Mouse (Mus musculus) left cerebral cortex, adult 18-20 months (tissue): Measurements from ENCODE around the gene Cdc14b. TPM values are rescaled to one million over a fixed set of nuclear protein-coding genes. Genes with fewer than 3 reads are reported as not detected.
"Not testable (repeated sequence)": the region's sequence is repeated elsewhere in the genome, so short reads cannot be mapped to it uniquely, and the experiment has no call there.

Experiments
- DNase-seq, 2 experiments: peaks; one replicate each; pipeline ENCODE4 v3.0.0; 2021 to 2022; ENCODE audit warnings: low spot score in 2 of 2, mixed read lengths in 1 of 2
- total RNA-seq, 2 experiments: library from RNA; stranded (reverse); gene quantifications; 2 replicates each; pipeline ENCODE4 v1.2.3; 2021

The Cdc14b gene
- total RNA-seq, 2 experiments from 2014 or later: 14.3 to 15.3 TPM

DNA sequence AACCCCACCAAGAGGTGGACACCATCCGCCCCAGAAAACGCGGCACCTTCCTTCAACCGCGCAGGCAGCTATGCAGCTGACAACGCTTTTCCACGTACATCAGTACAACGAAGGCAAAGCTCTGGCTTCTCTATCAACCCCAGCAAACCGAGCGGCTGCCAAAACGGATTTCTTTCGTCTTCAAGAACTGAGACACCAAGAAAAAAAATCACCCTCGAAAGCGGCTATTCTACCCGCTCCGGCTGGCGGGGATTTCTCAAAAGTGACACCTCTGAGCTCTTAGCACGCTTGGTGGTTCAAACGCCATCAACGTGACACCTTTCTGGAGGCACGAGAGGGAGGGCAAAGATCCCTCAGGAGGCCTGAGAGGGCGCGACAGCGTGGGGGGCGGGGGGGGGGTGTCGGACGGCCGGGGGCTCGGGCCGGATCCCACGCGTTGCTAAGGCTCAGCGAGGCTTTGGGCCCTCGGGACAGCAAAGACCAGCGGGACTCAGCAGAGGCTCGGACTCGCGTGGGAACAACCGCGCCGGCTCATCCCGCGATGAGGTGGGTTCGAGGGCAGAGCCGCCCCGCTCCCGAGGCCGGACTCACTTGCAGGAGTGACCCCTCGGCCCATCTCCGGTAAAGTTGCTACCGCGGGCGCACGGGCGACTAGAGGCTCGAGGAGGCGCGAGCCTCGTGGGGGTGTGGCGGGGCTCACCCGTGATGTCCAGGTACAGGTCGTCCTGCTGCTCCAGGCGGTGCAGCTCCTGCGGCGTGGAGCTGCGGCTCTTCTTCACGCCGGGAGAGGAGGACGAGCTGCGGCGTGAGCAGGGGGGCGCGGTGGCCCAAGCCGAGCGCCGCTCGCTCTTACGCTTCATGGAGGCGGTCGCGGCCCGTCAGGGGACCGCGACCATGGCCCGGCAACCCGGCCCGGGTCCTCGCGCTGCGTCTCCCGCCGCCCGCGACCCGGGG, 922 bp downstream of the Cdc14b start:
- peak; percentile 26 to 35 for DNase-seq

DNA sequence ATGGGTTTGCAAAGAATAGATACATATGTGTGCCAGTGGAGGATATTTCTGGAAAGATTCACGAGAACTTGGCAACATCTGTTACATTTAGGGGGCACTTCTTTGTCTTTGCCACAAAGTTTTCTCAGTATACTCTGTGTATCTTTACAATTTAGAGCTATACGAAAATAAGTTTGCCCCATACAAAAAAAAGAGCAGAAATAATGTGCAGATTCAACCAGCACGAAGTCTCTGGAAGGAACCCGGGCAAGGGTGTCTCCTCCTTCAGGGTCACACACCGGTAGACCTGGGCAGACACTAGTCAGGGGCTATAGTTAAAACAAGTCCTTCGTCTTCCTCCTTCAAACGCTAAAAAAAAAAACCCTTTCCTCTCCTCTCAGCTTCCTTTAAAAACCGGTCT, 1.7 kb downstream of the Cdc14b start:
- no peak for DNase-seq

DNA sequence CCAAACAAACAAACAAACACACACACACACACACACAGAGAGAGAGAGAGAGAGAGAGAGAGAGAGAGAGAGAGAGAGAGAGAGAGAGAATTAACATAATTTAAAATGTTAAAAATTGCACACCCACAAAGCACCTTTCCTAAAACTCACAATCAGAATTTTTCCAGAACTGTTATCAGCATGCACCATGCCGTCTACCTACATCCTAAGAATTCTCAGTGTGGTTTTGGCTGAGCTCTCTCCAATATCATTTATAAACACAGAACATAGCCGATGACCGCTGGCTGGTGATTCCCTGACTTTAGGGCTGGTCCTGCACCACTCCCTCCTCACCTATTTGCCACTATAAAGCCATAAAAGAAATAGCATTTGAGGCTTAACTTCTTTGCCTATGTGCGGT, 6.7 kb downstream of the Cdc14b start:
- no peak for DNase-seq

DNA sequence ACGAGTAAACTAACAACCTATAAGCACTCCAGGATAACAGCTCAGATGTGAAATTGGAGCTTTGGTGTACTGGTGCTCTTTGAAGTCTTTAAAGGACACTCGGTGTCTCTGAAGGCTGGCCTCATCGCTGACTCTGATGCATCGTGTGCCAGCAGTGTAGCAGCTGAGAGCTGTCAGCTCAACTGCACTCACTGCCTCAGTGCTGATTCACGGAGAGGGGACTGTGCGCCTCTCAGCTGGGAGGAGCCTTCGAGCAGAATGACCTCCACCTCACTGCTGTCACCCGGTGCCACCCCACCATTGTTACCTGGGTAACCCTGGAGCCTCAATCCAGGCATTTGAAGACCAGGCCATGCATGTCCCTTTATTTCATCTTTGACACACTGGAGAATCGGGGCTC, 7.9 kb downstream of the Cdc14b start:
- DNase-seq: no peak

DNA sequence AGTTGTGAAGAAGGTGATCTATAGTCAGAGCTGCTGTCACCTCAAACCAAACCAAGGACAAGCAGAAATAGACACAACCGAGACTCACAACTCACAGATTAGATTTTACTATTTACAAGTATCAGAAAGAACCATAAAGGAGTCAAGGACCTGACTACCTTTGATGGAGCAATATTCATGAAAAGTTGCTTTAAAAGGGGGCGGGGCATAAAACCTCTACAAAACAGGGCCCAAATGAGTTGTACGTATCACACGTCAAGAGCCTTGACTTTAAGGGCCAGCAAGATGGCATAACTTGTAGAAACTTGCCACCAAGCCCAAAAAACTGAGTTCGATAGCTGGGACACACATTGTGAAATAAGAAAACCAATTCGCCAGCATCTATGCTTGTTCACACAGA, 10.5 kb downstream of the Cdc14b start:
- DNase-seq: no peak

DNA sequence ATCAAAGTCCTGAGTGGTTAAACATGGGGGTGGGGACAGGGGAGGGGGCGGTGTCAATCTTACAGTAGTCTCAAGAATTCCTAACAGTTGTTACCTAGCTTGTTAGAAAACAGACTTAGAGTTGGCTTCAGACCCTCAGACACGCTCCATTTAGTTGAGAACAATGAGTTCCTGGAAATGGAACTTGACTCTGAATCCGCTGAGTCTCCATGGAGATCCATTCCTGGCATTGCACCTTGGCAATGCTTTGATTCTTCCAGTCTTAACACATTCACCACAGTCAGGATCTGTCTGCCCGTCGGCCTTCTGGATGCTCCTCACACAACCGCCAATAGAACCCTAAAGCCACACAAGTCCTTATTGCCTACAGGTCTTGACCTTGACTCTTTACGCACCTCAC, 15.2 kb downstream of the Cdc14b start:
- DNase-seq: peak in 1 of 2 experiments; percentile 13

DNA sequence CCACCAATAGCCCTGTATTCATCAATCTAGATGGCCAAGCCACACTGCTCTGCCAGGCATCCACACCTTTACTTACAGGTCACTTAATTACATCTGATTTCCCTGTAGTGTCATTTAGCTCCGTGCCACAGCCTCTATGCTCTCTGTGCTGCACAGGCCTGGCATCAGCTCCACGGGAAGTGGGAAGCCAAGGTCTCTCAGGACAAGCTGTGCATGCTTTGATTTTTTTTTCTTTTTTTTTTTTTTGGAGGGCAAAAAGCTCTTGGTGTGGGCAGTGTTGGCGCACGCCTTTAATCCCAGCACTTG, 16.6 kb downstream of the Cdc14b start:
- no peak for DNase-seq

DNA sequence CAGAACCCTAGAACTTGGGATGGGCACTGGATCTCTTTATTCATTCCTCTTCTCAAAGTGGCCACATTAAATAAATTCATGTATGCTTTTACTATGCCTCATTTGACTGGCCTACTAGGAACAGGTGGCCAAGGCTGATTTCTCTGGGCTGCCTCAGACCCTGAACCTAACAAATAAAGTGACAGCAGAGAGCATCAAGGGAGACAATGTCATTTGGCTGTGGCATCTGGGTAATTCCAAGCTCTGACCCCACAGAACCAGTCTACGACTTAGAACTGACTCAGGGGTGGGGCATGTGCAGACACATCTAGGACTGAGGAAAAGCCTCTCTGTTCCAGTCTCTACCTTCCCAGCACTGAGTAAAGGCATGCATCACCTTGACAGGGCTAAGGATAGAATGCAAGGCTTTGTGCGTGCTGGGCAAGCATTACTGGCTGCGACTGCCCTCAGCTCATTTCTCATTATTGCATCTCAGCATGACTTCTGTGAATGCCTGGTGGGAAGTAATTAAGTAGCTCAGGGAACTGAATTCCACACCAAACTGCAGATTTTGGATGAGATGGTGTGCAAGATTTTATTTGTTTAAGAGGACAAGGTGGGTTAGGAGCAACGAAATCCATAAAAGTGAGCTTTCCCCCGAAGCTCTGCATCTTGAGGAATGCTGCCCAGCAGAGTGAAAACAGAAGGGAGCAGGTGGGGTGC, 17.1 kb downstream of the Cdc14b start:
- no peak for DNase-seq

DNA sequence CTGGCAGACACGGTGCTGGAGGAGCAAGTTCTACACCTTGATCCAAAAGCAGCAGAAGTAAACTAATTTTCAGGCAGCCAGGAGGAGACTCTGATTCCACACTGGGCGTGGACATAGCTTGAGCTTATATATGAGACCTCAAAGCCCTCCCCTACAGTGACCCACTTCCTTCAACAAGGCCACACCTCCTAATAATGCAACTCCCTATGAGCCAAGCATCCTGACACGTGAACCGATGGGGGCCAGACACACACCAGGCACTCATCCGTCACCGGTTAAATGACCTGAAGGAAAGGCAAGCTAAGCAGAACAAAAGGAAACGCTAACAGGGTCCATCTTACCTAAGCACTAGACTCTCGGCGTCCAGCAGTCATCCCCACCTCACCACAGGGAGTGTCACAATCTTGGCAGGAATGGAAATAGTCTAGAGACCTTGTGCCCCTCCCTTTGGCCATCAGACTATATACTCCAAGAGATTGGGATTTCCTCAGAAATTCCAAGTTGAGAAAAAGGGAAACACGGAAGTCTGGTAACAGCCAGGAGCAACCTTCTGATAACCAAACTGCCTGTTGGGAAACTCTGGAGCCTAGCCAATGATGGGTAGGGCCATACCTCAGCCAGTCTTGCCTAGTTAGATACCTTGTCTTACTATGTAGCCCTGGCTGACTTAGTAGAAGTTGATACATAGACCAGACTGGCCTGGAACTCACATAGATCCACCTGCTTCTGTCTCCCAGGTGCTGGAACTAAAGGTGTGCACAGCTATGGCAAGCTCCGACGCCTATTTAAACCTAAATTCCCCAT, 17.9 kb downstream of the Cdc14b start:
- no peak for DNase-seq

DNA sequence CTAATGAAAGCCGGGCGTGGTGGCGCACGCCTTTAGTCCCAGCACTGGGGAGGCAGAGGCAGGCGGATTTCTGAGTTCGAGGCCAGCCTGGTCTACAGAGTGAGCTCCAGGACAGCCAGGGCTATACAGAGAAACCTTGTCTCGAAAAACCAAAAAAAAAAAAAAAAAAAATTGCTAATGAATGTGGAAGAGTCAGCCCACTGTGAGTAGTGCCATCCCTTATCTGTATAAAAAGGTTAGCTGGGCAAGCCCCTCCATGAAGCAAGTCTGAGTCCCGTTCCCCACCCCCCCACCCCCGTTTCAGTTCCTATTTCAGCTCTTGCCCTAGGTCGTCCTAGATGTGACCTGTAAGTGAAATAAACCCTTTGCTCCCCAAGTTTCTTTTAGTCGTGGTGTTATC, 20.9 kb downstream of the Cdc14b start:
- DNase-seq: not testable (repeated sequence)

DNA sequence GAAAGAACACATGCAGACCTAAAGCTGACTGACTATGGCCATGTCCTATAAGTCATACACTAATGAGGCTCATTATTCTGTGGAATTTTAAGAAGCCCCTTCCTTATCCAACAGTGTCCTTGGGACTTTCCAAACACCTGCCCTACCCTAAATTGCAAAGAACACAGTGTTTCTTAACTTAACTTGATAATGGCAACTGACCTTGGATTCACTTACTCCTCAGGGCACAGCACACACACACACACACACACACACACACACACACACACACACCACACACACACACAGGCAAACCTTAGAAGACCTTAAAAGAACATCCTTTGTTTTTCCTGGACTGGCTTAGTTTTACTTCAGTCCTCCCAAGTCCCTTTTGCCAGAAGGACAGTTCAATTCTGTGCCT, 21.4 kb downstream of the Cdc14b start:
- DNase-seq: no peak

DNA sequence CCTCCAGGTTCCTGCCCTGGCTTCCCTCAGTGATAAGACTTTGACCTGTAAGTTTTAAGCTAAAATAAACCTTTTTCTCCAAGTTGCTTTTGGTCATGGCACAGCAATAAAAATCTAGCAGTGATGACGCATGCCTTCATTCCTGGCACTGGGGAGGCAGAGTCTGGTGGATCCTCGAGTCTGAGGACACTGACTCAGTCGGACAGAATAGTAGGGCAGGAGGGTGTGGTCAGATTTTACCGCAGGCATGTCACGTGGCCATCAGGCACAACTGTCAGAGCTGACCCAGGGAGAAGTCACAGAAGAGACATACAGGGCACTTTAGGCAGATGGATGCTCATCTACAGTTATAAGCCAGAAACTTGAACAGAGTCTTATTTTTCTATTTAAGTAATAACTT, 22.9 kb downstream of the Cdc14b start:
- no peak for DNase-seq

DNA sequence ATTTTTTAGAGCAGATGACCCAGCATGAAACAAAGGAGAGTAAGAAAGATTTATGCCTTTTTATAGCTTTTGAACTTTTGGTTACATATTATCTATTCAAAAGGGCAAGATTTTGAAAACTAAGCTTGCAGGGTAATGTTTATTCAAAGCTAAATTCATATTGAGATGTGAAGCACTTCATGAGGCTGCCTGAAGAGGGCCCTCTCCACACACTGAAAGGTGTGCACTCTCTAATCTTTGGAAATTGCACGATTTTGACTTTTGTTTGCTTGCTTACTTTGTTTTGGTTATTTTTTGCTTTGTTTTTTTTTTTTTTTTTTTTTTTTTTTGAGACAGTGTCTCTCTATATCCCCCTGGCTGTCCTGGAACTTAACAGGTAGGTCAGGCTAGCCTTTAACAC, 24.7 kb downstream of the Cdc14b start:
- peak in 1 of 2 experiments; percentile 32 for DNase-seq

DNA sequence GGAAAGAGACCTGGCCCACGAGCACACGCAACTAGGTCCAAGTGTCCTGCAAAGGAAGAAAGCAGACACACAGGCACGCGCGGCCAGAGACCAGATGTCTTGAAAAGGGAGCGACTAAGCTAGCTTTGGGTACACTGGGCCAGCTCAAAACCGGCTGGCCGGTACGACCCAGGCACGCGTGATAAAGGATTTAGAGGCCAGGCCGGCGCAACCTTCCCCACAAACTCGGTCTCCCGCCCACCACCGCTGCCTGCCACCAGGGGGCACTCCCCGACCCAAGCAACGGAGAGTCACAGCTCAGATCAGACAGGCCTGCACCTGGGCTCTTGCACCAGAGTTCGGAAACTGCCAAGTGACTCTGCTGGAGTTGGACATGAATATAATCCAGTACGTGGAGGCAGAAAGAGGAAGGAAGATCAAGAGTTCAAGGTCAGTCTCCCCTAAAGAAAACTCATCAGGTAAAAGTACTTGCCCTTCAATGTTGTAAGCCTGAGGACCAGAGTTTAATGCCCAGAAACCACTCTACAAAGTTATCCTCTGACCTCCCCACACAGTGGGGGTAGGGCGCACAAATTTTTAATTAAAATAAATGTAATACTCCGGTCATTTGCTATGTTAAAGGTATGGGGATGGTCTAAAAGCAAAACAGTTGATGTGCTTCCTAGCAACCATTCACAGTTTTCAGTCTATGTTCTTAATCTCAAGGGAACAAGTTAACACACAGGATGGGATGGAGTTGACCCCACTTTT, 26.1 kb downstream of the Cdc14b start:
- DNase-seq: peak; percentile 78 to 81

DNA sequence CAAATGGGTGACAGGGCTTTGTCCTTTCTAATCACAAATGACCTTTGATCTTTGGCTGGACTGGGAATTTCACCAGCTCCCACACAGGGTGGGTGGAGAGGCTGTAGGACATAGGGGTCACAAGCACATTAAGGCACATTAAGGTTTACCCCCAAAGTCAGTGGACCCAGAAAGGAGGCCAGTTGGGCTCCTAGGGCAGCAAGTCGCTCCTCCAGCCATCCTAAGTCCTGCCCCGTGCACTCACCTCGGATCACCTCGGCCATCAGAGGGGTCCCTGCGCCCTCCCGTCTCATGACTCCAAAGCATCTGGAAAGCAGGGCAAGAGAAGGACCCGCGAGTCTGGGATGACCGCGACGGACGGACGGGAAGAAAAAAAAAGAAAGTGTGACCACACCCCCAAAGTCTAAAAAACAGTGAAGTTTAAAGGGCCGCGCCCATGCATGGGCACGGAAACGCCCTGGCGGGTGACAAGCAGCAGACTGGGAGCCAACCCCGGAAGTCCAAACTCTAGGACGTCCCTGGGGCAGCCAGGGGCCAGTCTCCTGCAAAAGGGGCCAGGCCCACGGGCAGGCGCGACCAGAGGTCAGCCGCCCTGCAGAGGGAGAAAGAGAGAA, 26.8 kb downstream of the Cdc14b start:
- DNase-seq: no peak

DNA sequence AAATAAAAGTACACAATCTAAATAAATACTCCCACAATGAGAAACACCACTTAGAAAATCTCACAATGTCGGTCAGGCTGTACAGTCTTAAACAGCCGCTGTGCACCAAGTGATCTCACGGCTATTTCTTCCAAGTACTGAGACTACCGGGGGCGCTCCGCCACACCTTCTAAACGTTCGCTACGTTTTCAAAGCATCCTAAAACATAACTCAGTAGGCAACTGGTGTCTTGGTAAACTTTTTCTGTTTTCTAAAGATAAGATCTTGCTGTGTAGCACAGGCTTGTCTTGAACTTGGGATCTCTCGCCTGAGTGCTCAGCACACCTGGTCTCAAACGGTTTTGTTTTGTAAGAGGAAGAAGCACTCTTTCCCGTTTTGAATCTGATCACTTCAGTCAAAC, 29.0 kb downstream of the Cdc14b start:
- DNase-seq: no peak

DNA sequence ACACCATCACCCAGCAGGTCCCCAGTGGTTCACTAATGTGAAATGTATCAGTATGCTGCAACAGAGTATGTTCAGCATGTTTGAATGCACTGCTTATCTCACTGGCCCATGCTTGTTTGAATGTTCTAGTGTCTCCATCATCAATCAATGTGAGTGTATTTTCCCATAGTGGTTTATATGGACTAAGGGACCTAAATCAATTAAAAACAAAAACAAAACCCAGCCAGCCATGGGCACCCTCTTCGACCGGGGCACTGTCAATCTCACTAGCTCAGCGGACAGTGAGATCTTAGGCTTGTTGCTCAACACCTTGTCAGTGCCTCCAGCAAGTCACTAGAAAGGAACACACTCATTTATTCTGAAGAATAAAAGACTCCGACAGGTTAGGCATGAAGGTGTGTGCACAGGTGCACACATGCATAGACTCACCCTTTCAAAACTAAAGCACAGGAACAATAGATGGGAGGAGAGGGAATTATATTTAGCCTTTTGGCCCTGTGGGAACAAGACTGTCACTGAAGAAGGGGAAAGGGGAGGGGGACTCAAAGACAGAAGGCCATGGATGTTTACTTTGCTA, 30.3 kb downstream of the Cdc14b start:
- no peak for DNase-seq

DNA sequence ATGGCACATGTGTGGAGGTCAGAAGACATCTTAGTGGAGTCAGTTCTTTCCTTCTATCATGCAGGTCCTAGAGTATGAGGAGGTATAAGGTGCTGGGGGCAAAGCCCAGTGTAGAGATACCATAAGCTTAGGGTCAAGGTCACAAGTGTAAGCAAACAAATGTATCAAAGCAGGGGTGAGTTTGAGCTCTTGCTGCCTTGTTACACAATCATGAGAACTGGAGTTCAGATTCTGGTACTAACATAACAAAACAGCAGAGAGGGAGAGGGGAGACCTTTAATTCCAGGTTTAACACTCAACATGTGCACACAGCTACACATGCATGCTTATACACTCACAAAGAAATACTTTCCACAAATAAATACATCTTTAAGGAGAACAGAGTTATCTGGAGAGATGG, 32.4 kb downstream of the Cdc14b start:
- no peak for DNase-seq

DNA sequence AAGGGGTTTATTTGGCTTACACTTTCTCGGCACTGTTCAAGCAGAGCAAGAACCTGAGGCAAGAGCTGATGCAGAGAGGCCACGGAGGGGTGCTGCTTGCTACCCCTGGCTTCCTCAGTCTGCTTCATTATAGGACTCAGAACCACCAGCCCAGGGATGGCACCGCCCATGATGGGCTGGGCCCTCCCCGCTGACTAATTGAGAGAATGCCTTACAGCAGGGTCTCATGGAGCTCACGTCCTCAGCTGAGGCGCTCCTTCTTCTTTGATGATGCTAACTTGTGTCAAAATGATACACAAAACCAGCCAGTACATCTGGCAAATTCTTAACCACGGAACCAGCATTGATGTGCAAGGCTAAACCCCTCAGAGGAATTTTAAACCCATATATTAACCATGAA, 34.5 kb downstream of the Cdc14b start:
- no peak for DNase-seq

DNA sequence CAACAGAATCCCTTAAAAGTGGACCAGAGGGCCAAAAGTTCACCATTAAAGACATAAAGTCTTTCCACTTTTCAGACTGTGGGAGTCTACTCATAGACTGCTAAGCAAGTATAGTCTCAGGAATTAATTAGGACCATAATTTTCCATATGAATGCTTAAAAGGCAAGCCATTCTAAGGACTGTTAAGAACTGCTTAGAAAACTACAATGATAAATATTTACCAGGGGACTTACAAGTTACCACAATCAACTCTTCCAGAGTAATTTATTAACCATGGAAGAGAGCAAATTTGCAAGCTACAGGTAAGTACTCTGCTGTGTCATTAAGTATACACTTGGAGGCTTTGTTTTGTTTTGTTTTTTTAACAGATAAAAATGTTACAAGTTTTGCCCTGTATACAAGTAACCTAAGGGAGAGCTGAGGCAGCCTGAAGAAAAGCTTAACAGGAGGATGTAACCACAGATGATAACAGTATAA, 37.4 kb downstream of the Cdc14b start:
- DNase-seq: no peak
